Mouse (Mus musculus) heart, postnatal 14 days (tissue): Measurements from ENCODE around the gene Cacfd1. TPM values are rescaled to one million over a fixed set of nuclear protein-coding genes. Genes with fewer than 3 reads are reported as not detected.

Experiments used
- DNase-seq, 2 experiments: peaks; one replicate each; pipeline ENCODE4 v3.0.0; 2021 to 2022
- intact Hi-C: fragments of 180-260 bp; cut with DNase I; formaldehyde crosslinking; loops from one replicate; pipeline ENCODE4 v1.15.1; 2025
- total RNA-seq, 2 experiments: library from RNA; stranded (reverse); gene quantifications; 2 replicates each; pipeline ENCODE4 v1.2.3; 2021

Cacfd1 gene
- total RNA-seq, 2 experiments from 2014 or later: 32.4 to 37.2 TPM

GRCm38 (mm10) chr2:27059187-27059586, 49.5 kb downstream of the Cacfd1 start:
- intact Hi-C loops: no loop called here
- no peak for DNase-seq

- intact Hi-C loops: no loop called here
Observed at GRCm38 (mm10) chr2:27067124-27067523, 57.4 kb downstream of the Cacfd1 start.

GRCm38 (mm10) chr2:27067996-27068395, 58.3 kb downstream of the Cacfd1 start:
- DNase-seq: no peak
- intact Hi-C loops: no loop called here

More at GRCm38 (mm10) chr2:27067124-27067523, 57.4 kb downstream of the Cacfd1 start:
- no peak for DNase-seq

GRCm38 (mm10) chr2:27069646-27070045, 59.9 kb downstream of the Cacfd1 start:
- intact Hi-C loops: no loop called here

GRCm38 (mm10) chr2:27070247-27070813, 60.6 kb downstream of the Cacfd1 start:
- no peak for DNase-seq
- intact Hi-C loops: no loop called here

More at GRCm38 (mm10) chr2:27069646-27070045, 59.9 kb downstream of the Cacfd1 start:
- DNase-seq: no peak

Other genes starting within 250 kb of the Cacfd1 start
- gene Abo, start 144.9 kb upstream of the Cacfd1 start, total RNA-seq: not detected
- 10 to 100 TPM; 11.3 to 12.3 TPM for gene Surf6, start 107.0 kb upstream of the Cacfd1 start, total RNA-seq
- gene Med22, start 99.2 kb upstream of the Cacfd1 start, total RNA-seq: 10 to 100 TPM; 24.4 to 26.5 TPM
- gene Rpl7a, start 99.2 kb upstream of the Cacfd1 start, total RNA-seq: 100 to 1,000 TPM; 272 to 313 TPM
- 10 to 100 TPM; 14.3 to 15.0 TPM for gene Surf2, start 93.6 kb upstream of the Cacfd1 start, total RNA-seq
- 10 to 100 TPM; 44.3 to 45.3 TPM for gene Surf1, start 93.4 kb upstream of the Cacfd1 start, total RNA-seq
- 10 to 100 TPM; 84.7 to 88.7 TPM for gene Surf4, start 76.0 kb upstream of the Cacfd1 start, total RNA-seq
- under 1 TPM in 1 of 2 experiments, not detected in 1; 0.29 TPM for gene Stkld1, start 75.9 kb upstream of the Cacfd1 start, total RNA-seq
- gene Rexo4, start 45.5 kb upstream of the Cacfd1 start, total RNA-seq: 10 to 100 TPM; 13.6 to 16.4 TPM
- gene Adamts13, start 36.5 kb upstream of the Cacfd1 start, total RNA-seq: not detected
- under 1 TPM; 0.41 TPM for gene Slc2a6, start 18.1 kb downstream of the Cacfd1 start, total RNA-seq
- not detected for gene Mymk, start 62.3 kb downstream of the Cacfd1 start, total RNA-seq
- gene Adamtsl2, start 69.5 kb downstream of the Cacfd1 start, total RNA-seq: 10 to 100 TPM; 27.9 to 36.3 TPM
- gene Fam163b, start 132.6 kb downstream of the Cacfd1 start, total RNA-seq: under 1 TPM; 0.38 to 0.51 TPM
- gene Dbh, start 155.3 kb downstream of the Cacfd1 start, total RNA-seq: 1 to 10 TPM; 2.2 to 2.6 TPM
- 10 to 100 TPM; 15.3 to 15.6 TPM for gene Sardh, start 238.4 kb downstream of the Cacfd1 start, total RNA-seq